ENCODE assay signal across 33 mouse cellular contexts in genomic region chr19:10783168-10783567, GRCm38 (mm10). TPM values are rescaled to one million over a fixed set of nuclear protein-coding genes. Genes with fewer than 3 reads are reported as not detected.
DNase-seq lines count a peak whose midpoint lies in the region; ATAC-seq and TF ChIP-seq lines count a peak whose summit lies in the region.
"Had no signal": no experiment of that assay in that cellular context is flagged by ENCODE, and none has a peak within 500 bp of the region (broad histone marks: within the 10 kb centered on the region; RNA-seq: fewer than 3 reads in every experiment).

No protein-coding gene starts in this region.

- no peak for TF ChIP-seq CTCF in gastrocnemius, adult 2 months (IDR thresholded peaks at IDR 0.05)

- peak; percentile 10 for ATAC-seq in activated CD4-positive, CD25-positive, alpha-beta regulatory T cell, adult 4 months
- ATAC-seq in midbrain, embryonic 13.5 days: no peak
- ATAC-seq in megakaryocyte progenitor cell, adult 5-6 weeks (replicated peaks; ENCODE audit: poor library complexity): no peak
- ATAC-seq: forebrain, embryonic 15.5 days; inflammation-experienced regulatory T-cells, adult 6 months; Patski had no signal

- H3K27me3 ChIP-seq in midbrain, embryonic 13.5 days: no peaks in the 10 kb centered on the region
- H3K27me3 ChIP-seq: forebrain, embryonic 15.5 days; heart, embryonic 12.5 days; kidney, embryonic 15.5 days; midbrain, embryonic 12.5 days; Patski; stomach, embryonic 15.5 days had no signal

- no peak overlapping the region for H3K9ac ChIP-seq in midbrain, embryonic 13.5 days (replicated peaks)
- H3K9ac ChIP-seq: forebrain, embryonic 15.5 days; heart, embryonic 12.5 days; hindbrain, embryonic 14.5 days; kidney, embryonic 15.5 days; liver, embryonic 15.5 days; lung, embryonic 14.5 days; midbrain, embryonic 12.5 days; stomach, embryonic 15.5 days had no signal

- no peak overlapping the region for H3K4me3 ChIP-seq in gastrocnemius, adult 2 months
- H3K4me3 ChIP-seq in midbrain, embryonic 13.5 days (replicated peaks): no peak overlapping the region
- H3K4me3 ChIP-seq: forebrain, embryonic 10.5 days; forebrain, embryonic 15.5 days; heart, adult 2 months; heart, embryonic 12.5 days; kidney, embryonic 15.5 days; layer of hippocampus, adult 2 months; liver, embryonic 15.5 days; midbrain, embryonic 12.5 days; stomach, embryonic 15.5 days had no signal

- 84% methylated on average over 4 of the region's 4 CpGs for WGBS in midbrain, embryonic 13.5 days

- H3K36me3 ChIP-seq in midbrain, embryonic 13.5 days: no peaks in the 10 kb centered on the region
- H3K36me3 ChIP-seq: forebrain, embryonic 10.5 days; forebrain, embryonic 15.5 days; G1E; heart, embryonic 12.5 days; kidney, embryonic 15.5 days; liver, embryonic 15.5 days; midbrain, embryonic 12.5 days; stomach, embryonic 15.5 days had no signal

- no peak for DNase-seq in gastrocnemius, adult 2 months
- no peak for DNase-seq in gastrocnemius, postnatal 25 days
- peak; percentile 82 for DNase-seq in induced T-regulatory cell, adult 2 months (ENCODE audit: low read depth)
- DNase-seq in thymus, postnatal 25 days: peak; percentile 62
- DNase-seq: adrenal gland, postnatal 14 days; cerebellum, adult 11 months; heart, adult 2 months; heart, postnatal 4 days; kidney, adult 18-20 months; kidney, postnatal 25 days; liver; lung, embryonic 14.5 days; lung, postnatal 14 days had no signal

- H3K9me3 ChIP-seq in midbrain, embryonic 13.5 days: no peaks in the 10 kb centered on the region
- H3K9me3 ChIP-seq: forebrain, embryonic 10.5 days; forebrain, embryonic 15.5 days; G1E; heart, embryonic 12.5 days; kidney, embryonic 15.5 days; liver, embryonic 15.5 days; midbrain, embryonic 12.5 days; stomach, embryonic 15.5 days had no signal

- H3K4me2 ChIP-seq in midbrain, embryonic 13.5 days (replicated peaks): no peak overlapping the region
- H3K4me2 ChIP-seq: forebrain, embryonic 15.5 days; heart, embryonic 12.5 days; hindbrain, embryonic 14.5 days; kidney, embryonic 15.5 days; liver, embryonic 15.5 days; lung, embryonic 14.5 days; midbrain, embryonic 12.5 days; stomach, embryonic 15.5 days had no signal

- intact Hi-C loops in gastrocnemius, adult 2 months (cut with DNase I): no loop called here

- H3K4me1 ChIP-seq in midbrain, embryonic 13.5 days (replicated peaks): no peaks in the 10 kb centered on the region
- H3K4me1 ChIP-seq: liver, embryonic 15.5 days; midbrain, embryonic 12.5 days; stomach, embryonic 15.5 days had no signal

- H3K27ac ChIP-seq in gastrocnemius, adult 2 months: peak overlapping the region; percentile 82
- no peak overlapping the region for H3K27ac ChIP-seq in midbrain, embryonic 13.5 days
- H3K27ac ChIP-seq: forebrain, embryonic 10.5 days; forebrain, embryonic 15.5 days; hindbrain, embryonic 14.5 days; kidney, embryonic 15.5 days; liver, embryonic 15.5 days; midbrain, embryonic 12.5 days; stomach, embryonic 15.5 days had no signal

RNA-seq across cellular contexts. Expression of gene Cd5, which starts 44.4 kb away (rescaled TPM):
- not detected for total RNA-seq in gastrocnemius, adult 2 months (2021)
- under 1 TPM in 1 of 2 experiments, not detected in 1; 0.19 TPM for total RNA-seq in gastrocnemius, postnatal 25 days (2021)
- 100 to 1,000 TPM; 406 to 482 TPM for polyA plus RNA-seq in activated CD4-positive, CD25-positive, alpha-beta regulatory T cell, adult 4 months (2017; shearing (Covaris generic))
- 0.24 TPM in 2 replicates for polyA plus RNA-seq in midbrain, embryonic 13.5 days (2015; fragmentation: Nextera tagmentation; extraction: Ambion mirVana)
- 0.05 TPM in 1 of 2 replicates, not detected in the other for total RNA-seq in megakaryocyte progenitor cell, adult 5-6 weeks (2015)
- 0.61 TPM in 1 of 2 replicates, not detected in the other for total RNA-seq in megakaryocyte progenitor cell, adult 5-6 weeks (2017)
- total RNA-seq: gastrocnemius, adult 18-20 months; layer of hippocampus, adult 2 months had no signal
- polyA plus RNA-seq: forebrain, embryonic 10.5 days; G1E; limb, embryonic 11.5 days; liver, embryonic 15.5 days; Patski had no signal

RNA-seq across cellular contexts. Expression of gene Cd6, which starts 46.7 kb away (rescaled TPM):
- not detected for total RNA-seq in gastrocnemius, adult 2 months (2021)
- total RNA-seq in gastrocnemius, postnatal 25 days (2021): under 1 TPM in 1 of 2 experiments, not detected in 1; 0.13 TPM
- 100 to 1,000 TPM; 365 to 512 TPM for polyA plus RNA-seq in activated CD4-positive, CD25-positive, alpha-beta regulatory T cell, adult 4 months (2017; shearing (Covaris generic))
- not detected in 2 replicates for polyA plus RNA-seq in midbrain, embryonic 13.5 days (2015; fragmentation: Nextera tagmentation; extraction: Ambion mirVana)
- total RNA-seq in megakaryocyte progenitor cell, adult 5-6 weeks (2015): 0.46 and 0.69 TPM in 2 replicates
- 1.3 and 1.4 TPM in 2 replicates for total RNA-seq in megakaryocyte progenitor cell, adult 5-6 weeks (2017)
- total RNA-seq: gastrocnemius, adult 18-20 months had no signal
- polyA plus RNA-seq: embryonic facial prominence, embryonic 11.5 days; forebrain, embryonic 10.5 days; forebrain, embryonic 15.5 days; G1E; heart, embryonic 12.5 days; heart, postnatal 0 days; hindbrain, embryonic 14.5 days; liver, embryonic 15.5 days; midbrain, embryonic 12.5 days; neural tube, embryonic 14.5 days had no signal

RNA-seq across cellular contexts. Expression of gene Slc15a3, which starts 56.4 kb away (rescaled TPM):
- total RNA-seq in gastrocnemius, adult 2 months (2021): under 1 TPM; 0.31 to 0.53 TPM
- total RNA-seq in gastrocnemius, postnatal 25 days (2021): under 1 TPM; 0.38 to 0.67 TPM
- 1 to 10 TPM; 3.8 to 6.2 TPM for polyA plus RNA-seq in activated CD4-positive, CD25-positive, alpha-beta regulatory T cell, adult 4 months (2017; shearing (Covaris generic))
- 0.28 and 0.59 TPM in 2 replicates for polyA plus RNA-seq in midbrain, embryonic 13.5 days (2015; fragmentation: Nextera tagmentation; extraction: Ambion mirVana)
- 0.57 and 0.85 TPM in 2 replicates for total RNA-seq in megakaryocyte progenitor cell, adult 5-6 weeks (2015)
- total RNA-seq in megakaryocyte progenitor cell, adult 5-6 weeks (2017): 0.37 and 1.5 TPM in 2 replicates

Comparison
In these comparisons a context has a peak if more than half of its experiments do, and no peak if none do; other contexts are left out.
1. DNase-seq: peak in induced T-regulatory cell, adult 2 months (single experiment) and thymus, postnatal 25 days (single experiment); none in gastrocnemius, adult 2 months (single experiment) and gastrocnemius, postnatal 25 days (single experiment).